Mouse (Mus musculus): ENCODE measurements at regions not wholly inside any gene's neighbourhood (a gene's known extent, or its start where the extent isn't known, plus 50 kb on each side); places are given as distances from the start of the nearest gene placed in this dataset.

DNA sequence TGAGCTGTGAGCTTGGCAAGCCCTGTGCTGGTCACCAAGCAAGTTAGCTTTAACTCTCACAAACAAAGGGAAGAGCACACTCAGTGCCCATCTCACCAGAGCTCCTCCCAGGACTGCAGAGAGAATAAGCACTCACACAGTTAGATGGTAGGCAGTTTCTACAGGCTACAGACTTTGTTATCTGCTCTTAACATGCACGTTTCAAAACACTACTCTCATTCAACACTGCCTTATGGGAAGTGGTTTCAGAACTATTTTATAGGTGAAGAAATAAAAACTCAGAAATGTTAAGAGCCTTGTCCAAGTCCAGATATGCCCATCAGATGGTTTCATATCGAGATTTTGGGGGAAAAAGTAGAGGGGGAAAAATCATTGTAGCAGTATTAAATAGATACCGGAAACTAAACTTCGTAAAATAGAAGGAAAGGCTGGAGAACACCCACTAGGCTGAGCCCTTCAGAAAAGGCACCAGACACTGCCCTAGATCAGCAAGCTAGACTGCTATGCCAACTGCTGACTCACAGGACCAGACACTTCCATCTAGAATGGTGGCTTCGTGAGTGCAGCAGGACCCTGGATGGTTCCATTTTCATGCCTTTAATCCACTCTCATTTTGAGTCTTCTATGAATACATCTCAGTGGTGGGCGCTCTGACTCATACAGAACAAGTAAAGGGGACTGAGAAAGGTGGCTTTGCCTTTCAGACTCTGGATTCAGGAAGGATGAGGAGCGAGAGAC lies 51.3 kb upstream of the Serbp1 start:
- peak; percentile 94 for ATAC-seq (ENCODE audit: low read depth)
- Histone ChIP-seq H3K4me3 (replicated peaks) (peak overlapping the region; percentile 28), H3K27me3 (no peaks in the 10 kb centered on the region), H3K4me1 (replicated peaks) (peaks cover 50% of the 10 kb centered on the region), H3K9me3 (replicated peaks) (no peaks in the 10 kb centered on the region), H3K27ac (peak overlapping the region; percentile 80), H3K36me3 (no peaks in the 10 kb centered on the region), H3K4me2 (peak overlapping the region; percentile 49), H3K9ac (peak overlapping the region; percentile 49)
- 47% methylated on average over 7 of the region's 7 CpGs for WGBS (ENCODE audit: insufficient replicate concordance)
- DNase-seq = no peak

- peaks cover 50% of the 10 kb centered on the region for H3K4me1 ChIP-seq (replicated peaks)
- no peak for DNase-seq
- no peaks in the 10 kb centered on the region for H3K27me3 ChIP-seq
- no peaks in the 10 kb centered on the region for H3K9me3 ChIP-seq (replicated peaks)
- no peaks in the 10 kb centered on the region for H3K36me3 ChIP-seq
- no peak for ATAC-seq (ENCODE audit: low read depth)
- H3K9ac ChIP-seq = no peak overlapping the region
- no peak overlapping the region for H3K27ac ChIP-seq
- 32% methylated on average over 2 of the region's 2 CpGs for WGBS (ENCODE audit: insufficient replicate concordance)
- peak overlapping the region; percentile 28 for H3K4me3 ChIP-seq (replicated peaks)
- H3K4me2 ChIP-seq = peak overlapping the region; percentile 42
These were observed 53.3 kb upstream of the Serbp1 start for GRCm38 (mm10) chr6:67184662-67185061.

DNA sequence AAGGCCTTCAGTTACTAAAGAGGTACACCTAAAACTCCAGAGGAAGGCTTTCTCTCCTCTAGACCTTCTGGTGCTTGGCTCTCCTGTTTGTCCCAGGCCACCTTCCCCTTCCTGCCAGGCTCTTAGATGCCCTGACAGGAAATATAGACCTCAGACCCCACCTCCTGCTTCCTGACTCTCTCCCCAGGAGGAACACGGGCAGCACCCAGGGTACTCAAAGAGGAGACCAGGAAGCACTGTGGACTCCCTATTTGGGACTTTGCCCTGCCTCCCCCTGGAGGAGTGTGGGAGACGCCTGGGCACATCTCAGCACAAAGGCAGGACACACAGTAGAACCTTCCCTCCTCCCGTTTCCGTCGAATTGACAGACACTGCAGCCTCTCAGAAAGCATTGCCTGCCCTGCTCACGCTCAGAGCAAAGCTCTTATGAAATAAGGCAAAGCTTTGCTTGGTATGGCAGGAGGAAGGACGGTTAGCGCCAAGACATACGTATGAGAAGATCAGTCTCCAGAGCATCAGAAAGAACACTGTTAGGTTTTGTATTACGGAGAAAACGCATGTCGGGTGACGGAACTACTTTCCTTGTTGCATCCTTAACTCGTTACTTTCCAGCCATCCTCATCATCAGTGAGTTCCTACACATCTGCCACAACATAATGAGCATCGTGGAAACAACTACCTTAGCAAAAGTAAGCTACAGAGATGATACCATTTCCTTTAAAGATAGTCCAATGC lies 54.3 kb upstream of the Serbp1 start:
- no peak overlapping the region for H3K9ac ChIP-seq
- H3K4me1 ChIP-seq (replicated peaks) = peaks cover 49% of the 10 kb centered on the region
- peak overlapping the region; percentile 47; the same call in 1 of the 2 replicates for H3K27ac ChIP-seq
- H3K27me3 ChIP-seq = no peaks in the 10 kb centered on the region
- no peaks in the 10 kb centered on the region for H3K36me3 ChIP-seq
- WGBS (ENCODE audit: insufficient replicate concordance) = 45% methylated on average over 15 of the region's 15 CpGs
- no peak for ATAC-seq (ENCODE audit: low read depth)
- H3K4me3 ChIP-seq (replicated peaks) = no peak overlapping the region
- H3K9me3 ChIP-seq (replicated peaks) = no peaks in the 10 kb centered on the region
- H3K4me2 ChIP-seq = peak overlapping the region; percentile 36
- DNase-seq = no peak

DNA sequence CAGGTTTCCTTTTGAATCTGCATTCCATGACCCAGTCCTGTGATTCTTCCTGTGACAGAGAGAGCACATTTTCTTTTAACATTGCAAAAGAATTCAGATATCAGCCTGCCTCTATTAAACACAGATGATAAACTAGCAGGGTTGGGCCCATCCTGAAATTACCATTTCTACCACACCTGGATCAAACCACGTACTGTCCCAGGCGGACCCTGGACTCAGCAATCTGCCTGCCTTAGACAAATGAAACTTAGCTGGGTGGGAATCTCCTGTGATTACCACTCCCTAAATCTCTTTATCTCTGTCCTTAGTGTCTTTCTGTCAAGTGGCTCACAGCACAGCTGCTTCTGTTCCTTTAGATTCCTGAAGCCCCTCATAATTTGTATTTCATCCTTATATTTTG lies 55.5 kb upstream of the Serbp1 start:
- H3K4me3 ChIP-seq (replicated peaks) = no peak overlapping the region
- DNase-seq (no peak), ATAC-seq (ENCODE audit: low read depth) (no peak)
- H3K9ac ChIP-seq = no peak overlapping the region
- H3K4me1 ChIP-seq (replicated peaks) = peaks cover 46% of the 10 kb centered on the region
- H3K27me3 ChIP-seq = no peaks in the 10 kb centered on the region
- no peak overlapping the region for H3K4me2 ChIP-seq
- no peak overlapping the region for H3K27ac ChIP-seq
- H3K36me3 ChIP-seq = no peaks in the 10 kb centered on the region
- H3K9me3 ChIP-seq (replicated peaks) = no peaks in the 10 kb centered on the region
- WGBS (ENCODE audit: insufficient replicate concordance) = 66% methylated on average over 2 of the region's 2 CpGs

DNA sequence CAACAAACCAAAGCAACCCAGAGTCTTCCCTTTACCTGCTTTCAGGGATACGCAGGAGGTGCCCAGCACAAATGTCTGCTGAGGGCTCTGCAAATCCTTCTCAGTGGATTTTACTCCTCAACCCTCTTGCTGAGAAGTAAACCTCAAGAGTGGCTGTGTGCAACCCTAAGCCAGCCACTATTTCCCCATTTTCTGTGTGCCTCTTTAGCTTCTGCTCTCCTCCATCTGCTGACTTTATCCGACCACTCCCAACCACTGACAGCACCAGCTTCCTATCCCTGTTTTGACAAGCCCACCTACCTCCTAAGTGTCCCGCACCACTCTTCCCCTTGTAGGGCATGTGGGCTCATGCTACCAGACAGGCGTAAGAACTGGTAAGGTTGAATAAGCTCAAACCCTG lies 56.5 kb upstream of the Serbp1 start:
- peaks cover 36% of the 10 kb centered on the region for H3K4me1 ChIP-seq (replicated peaks)
- H3K27ac ChIP-seq = no peak overlapping the region
- no peak overlapping the region for H3K4me2 ChIP-seq
- H3K27me3 ChIP-seq = no peaks in the 10 kb centered on the region
- H3K4me3 ChIP-seq (replicated peaks) = no peak overlapping the region
- H3K36me3 ChIP-seq = no peaks in the 10 kb centered on the region
- WGBS (ENCODE audit: insufficient replicate concordance) = 53% methylated on average over 4 of the region's 4 CpGs
- ATAC-seq (ENCODE audit: low read depth) (no peak), DNase-seq (no peak)
- H3K9me3 ChIP-seq (replicated peaks) = no peaks in the 10 kb centered on the region
- no peak overlapping the region for H3K9ac ChIP-seq

GRCm38 (mm10) chr6:67179416-67179815 lies 58.6 kb upstream of the Serbp1 start:
- DNase-seq (no peak), ATAC-seq (ENCODE audit: low read depth) (no peak)
- Histone ChIP-seq H3K9ac (no peak overlapping the region), H3K4me1 (replicated peaks) (peaks cover 17% of the 10 kb centered on the region), H3K4me3 (replicated peaks) (no peak overlapping the region), H3K4me2 (no peak overlapping the region), H3K27me3 (no peaks in the 10 kb centered on the region), H3K36me3 (no peaks in the 10 kb centered on the region), H3K27ac (no peak overlapping the region), H3K9me3 (replicated peaks) (no peaks in the 10 kb centered on the region; the same call in 1 of the 2 replicates)
- 69% methylated on average over 7 of the region's 7 CpGs for WGBS (ENCODE audit: insufficient replicate concordance)

DNA sequence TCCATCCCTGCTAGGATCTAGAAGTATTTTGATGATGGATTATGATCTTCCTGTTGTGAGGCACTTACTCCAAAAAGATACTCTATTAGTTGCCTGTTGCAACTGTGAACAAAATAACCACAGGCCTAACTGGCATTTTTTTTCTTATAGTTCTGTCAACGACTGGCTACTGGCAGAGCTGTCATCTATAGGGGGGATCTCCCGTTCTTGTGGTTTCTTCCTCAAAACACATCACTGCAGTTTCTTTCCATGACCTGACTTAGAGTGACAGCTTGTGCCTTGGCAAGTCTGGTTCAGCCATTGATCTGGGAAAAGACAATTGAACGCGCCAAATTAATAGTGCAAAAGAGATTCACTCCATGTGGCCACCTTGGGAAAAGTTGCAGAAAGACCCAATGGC lies 59.4 kb upstream of the Serbp1 start:
- H3K36me3 ChIP-seq = no peaks in the 10 kb centered on the region
- H3K4me2 ChIP-seq = no peak overlapping the region
- H3K4me3 ChIP-seq (replicated peaks) = no peak overlapping the region
- no peaks in the 10 kb centered on the region; the same call in 1 of the 2 replicates for H3K9me3 ChIP-seq (replicated peaks)
- H3K27ac ChIP-seq = no peak overlapping the region
- peaks cover 12% of the 10 kb centered on the region for H3K4me1 ChIP-seq (replicated peaks)
- no peaks in the 10 kb centered on the region for H3K27me3 ChIP-seq
- H3K9ac ChIP-seq = no peak overlapping the region
- DNase-seq (no peak), ATAC-seq (ENCODE audit: low read depth) (no peak)
- 53% methylated on average over 4 of the region's 4 CpGs for WGBS (ENCODE audit: insufficient replicate concordance)

DNA sequence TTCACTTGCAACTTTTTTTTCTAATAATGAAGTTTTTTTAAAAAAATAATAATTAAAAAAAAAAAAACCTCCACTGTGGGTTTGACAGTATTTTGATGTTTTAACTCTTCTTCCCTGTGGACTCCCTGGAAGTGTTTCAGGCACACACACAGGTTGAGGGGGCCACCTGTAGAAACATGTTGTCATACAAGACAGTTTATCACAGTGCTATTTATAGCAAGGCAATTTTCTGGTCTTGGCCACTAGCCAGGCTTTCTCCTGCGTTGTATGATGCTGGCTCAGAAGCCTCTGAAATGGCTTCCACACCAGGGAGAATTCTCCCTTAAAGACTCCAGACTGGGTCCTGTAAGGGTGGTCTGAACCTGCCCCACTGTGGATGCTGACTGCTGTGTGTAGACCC lies 59.9 kb upstream of the Serbp1 start:
- DNase-seq (no peak), ATAC-seq (ENCODE audit: low read depth) (no peak)
- H3K27ac ChIP-seq = no peak overlapping the region
- no peak overlapping the region for H3K9ac ChIP-seq
- no peaks in the 10 kb centered on the region; the same call in 1 of the 2 replicates for H3K9me3 ChIP-seq (replicated peaks)
- H3K4me1 ChIP-seq (replicated peaks) = peaks cover 7% of the 10 kb centered on the region
- 20% methylated on average over 1 of the region's 1 CpGs for WGBS (ENCODE audit: insufficient replicate concordance)
- no peaks in the 10 kb centered on the region for H3K27me3 ChIP-seq
- no peak overlapping the region for H3K4me3 ChIP-seq (replicated peaks)
- H3K4me2 ChIP-seq = no peak overlapping the region
- H3K36me3 ChIP-seq = no peaks in the 10 kb centered on the region

DNA sequence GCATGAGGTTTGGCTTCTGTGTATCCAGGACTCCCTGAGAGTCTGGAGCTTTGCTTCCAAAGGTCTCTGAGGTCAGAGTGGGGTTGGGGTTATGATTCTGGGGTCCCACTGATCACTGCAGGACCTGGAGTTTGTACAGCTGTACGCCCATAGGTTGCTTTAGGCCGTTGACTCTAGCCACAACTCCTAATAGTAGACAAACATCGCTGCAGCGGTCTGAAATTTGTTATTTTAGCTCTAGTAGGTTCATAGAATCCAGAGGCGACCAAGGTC lies 67.4 kb upstream of the Serbp1 start:
- no peaks in the 10 kb centered on the region for H3K27me3 ChIP-seq
- peak overlapping the region; percentile 41 for H3K4me2 ChIP-seq
- peak; percentile 54 for ATAC-seq (ENCODE audit: low read depth)
- H3K27ac ChIP-seq = peak overlapping the region; percentile 40
- 74% methylated on average over 5 of the region's 5 CpGs for WGBS (ENCODE audit: insufficient replicate concordance)
- H3K36me3 ChIP-seq = no peaks in the 10 kb centered on the region
- H3K4me3 ChIP-seq (replicated peaks) = no peak overlapping the region
- peak overlapping the region; percentile 16; the same call in 1 of the 2 replicates for H3K9ac ChIP-seq
- no peak for DNase-seq
- H3K4me1 ChIP-seq (replicated peaks) = peaks cover 37% of the 10 kb centered on the region
- no peaks in the 10 kb centered on the region; the same call in 1 of the 2 replicates for H3K9me3 ChIP-seq (replicated peaks)

- Histone ChIP-seq H3K27ac (peak overlapping the region; percentile 40), H3K9ac (peak overlapping the region; percentile 16; the same call in 1 of the 2 replicates), H3K36me3 (no peaks in the 10 kb centered on the region), H3K4me1 (replicated peaks) (peaks cover 42% of the 10 kb centered on the region), H3K4me2 (peak overlapping the region; percentile 41), H3K27me3 (no peaks in the 10 kb centered on the region), H3K9me3 (replicated peaks) (no peaks in the 10 kb centered on the region; the same call in 1 of the 2 replicates), H3K4me3 (replicated peaks) (no peak overlapping the region)
- WGBS (ENCODE audit: insufficient replicate concordance) = 39% methylated on average over 13 of the region's 13 CpGs
- DNase-seq (peak; percentile 48), ATAC-seq (ENCODE audit: low read depth) (peak; percentile 80)
These were observed 67.9 kb upstream of the Serbp1 start for GRCm38 (mm10) chr6:67169873-67170673.

DNA sequence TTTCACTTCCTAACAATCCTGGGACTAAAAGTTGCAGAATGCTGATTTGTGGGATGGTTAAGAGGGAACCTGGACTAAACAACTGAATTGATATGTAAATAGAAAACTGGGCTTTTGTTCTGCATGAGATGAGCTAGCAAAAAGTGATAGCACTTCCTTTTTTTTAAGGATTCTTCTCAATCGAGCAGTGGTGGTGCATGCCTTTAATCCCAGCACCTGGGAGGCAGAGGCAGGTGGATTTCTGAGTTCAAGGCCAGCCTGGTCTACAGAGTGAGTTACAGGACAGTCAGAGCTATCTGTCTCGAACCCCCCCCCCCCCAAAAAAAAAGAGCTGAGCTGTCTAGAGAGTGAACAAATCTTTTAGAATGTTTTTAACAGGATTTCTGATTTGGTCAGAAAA lies 69.2 kb upstream of the Serbp1 start:
- DNase-seq (no peak), ATAC-seq (ENCODE audit: low read depth) (no peak)
- peak overlapping the region; percentile 58 for H3K4me2 ChIP-seq
- H3K9me3 ChIP-seq (replicated peaks) = no peaks in the 10 kb centered on the region
- H3K9ac ChIP-seq = peak overlapping the region; percentile 51
- H3K4me1 ChIP-seq (replicated peaks) = peaks cover 53% of the 10 kb centered on the region
- no peaks in the 10 kb centered on the region for H3K36me3 ChIP-seq
- 16% methylated on average over 2 of the region's 2 CpGs for WGBS (ENCODE audit: insufficient replicate concordance)
- no peaks in the 10 kb centered on the region for H3K27me3 ChIP-seq
- peak overlapping the region; percentile 40 for H3K27ac ChIP-seq
- peak overlapping the region; percentile 45 for H3K4me3 ChIP-seq (replicated peaks)

Measured in liver, embryonic 13.5 days (tissue).